Mouse (Mus musculus) CH12.LX (cell line): ENCODE data around the gene Tuba8.

Experiments used
- IRF4 ChIP-seq: IDR thresholded peaks from 2 replicates; pipeline ENCODE4 v1.6.1; 2014; ENCODE audit warnings: low read depth, mild to moderate bottlenecking, inconsistent platforms, low read length, improper control_type of control experiment
- KAT2A ChIP-seq: IDR thresholded peaks from 2 replicates; pipeline ENCODE4 v1.6.1; 2012; ENCODE audit warnings: low read length, improper control_type of control experiment, inconsistent platforms; ENCODE audit not compliant: insufficient replicate concordance
- PAX5 ChIP-seq: IDR thresholded peaks from 2 replicates; pipeline ENCODE4 v1.6.1; 2012; ENCODE audit warnings: low read length, inconsistent platforms, mixed read lengths
- POLR2A ChIP-seq: IDR thresholded peaks from 2 replicates; pipeline ENCODE4 v1.6.1; 2011; ENCODE audit warnings: low read depth, mild to moderate bottlenecking, improper control_type of control experiment, low read length
- TBP ChIP-seq: conservative IDR thresholded peaks from 2 replicates; pipeline ENCODE4 v1.6.1; 2011; ENCODE audit warnings: low read depth, low read length, improper control_type of control experiment

GRCm38 (mm10) chr6:121274356-121274755, 63.9 kb downstream of the Tuba8 start:
- TF ChIP-seq KAT2A: no peak
- TF ChIP-seq POLR2A: no peak
- no peak for TF ChIP-seq PAX5
- no peak for TF ChIP-seq TBP
- TF ChIP-seq IRF4: no peak
